Mouse (Mus musculus): Measurements from ENCODE around the gene Gmcl1. TPM values are rescaled to one million over a fixed set of nuclear protein-coding genes. Genes with fewer than 3 reads are reported as not detected.

Gmcl1 gene
- polyA plus RNA-seq (2012; fragmentation: generic; extraction: Trizol): 6.6 TPM
- long read RNA-seq, experiment 1, transcript Gmcl1-201 (14 exons, 2,949 nt): major isoform, 24 of 28 reads
- long read RNA-seq, experiment 1, partial matches to known transcripts: 2 of 28 reads
- long read RNA-seq, experiment 1, other reads (novel, unspliced or antisense): 2 of 28 reads
- long read RNA-seq, experiment 2, transcript Gmcl1-201 (14 exons, 2,949 nt): major isoform, 89 of 97 reads
- long read RNA-seq, experiment 2, partial matches to known transcripts: 3 of 97 reads
- long read RNA-seq, experiment 2, other reads (novel, unspliced or antisense): 5 of 97 reads

DNA sequence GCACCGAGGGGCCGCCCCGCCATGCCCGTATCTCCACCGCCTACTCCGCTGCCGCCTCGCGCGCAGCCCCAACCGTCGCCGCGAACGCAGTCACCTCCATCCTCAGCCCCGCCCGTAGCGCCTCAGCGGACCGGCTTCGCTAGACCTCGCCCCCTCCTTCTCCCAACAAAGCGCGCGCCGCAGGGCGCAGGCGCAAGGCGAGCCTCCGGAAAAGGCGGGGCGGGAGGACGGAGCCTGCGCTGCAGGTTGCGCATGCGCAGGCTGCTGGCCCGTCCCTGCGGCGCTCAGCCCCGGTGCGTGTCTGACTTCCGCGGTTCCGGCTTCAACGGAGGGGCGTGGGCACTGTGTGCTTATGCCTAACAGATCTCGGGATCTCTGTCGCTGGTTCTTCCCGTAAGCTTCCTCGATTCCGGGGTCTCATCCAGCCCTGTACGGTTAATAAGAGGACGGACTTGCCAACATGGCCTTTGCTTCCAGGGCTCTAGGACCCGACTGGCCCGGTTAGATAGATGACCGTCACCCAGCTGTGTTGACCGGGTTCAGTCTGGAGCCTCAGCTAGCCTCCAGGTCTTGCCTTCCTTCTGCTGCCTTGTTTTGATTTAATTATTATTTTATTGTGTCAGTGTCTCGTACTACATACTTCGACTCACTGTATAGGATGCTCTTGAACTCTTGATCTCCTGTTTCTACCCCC is at the start of gene Gmcl1:
Gmcl1 (minus strand) TSS at position 201 of the 694 bp plus-strand sequence.
- Histone ChIP-seq H3K4me3 (ENCODE audit: insufficient read depth, poor library complexity, severe bottlenecking) (peak within 1 kb of the TSS; percentile 84), H3K79me2 (ENCODE audit: control insufficient read depth, insufficient read depth) (peaks cover 44% of the 10 kb centered on the region), H3K27me3 (ENCODE audit: control insufficient read depth, insufficient read depth, insufficient read length) (no peaks in the 10 kb centered on the region), H3K36me3 (ENCODE audit: control insufficient read depth, insufficient read depth) (peaks cover 24% of the 10 kb centered on the region), H3K79me3 (ENCODE audit: low read depth) (peaks cover 7% of the 10 kb centered on the region), H3ac (ENCODE audit: control insufficient read depth, insufficient read length, low read depth) (peak within 1 kb of the TSS; percentile 84)
- TF ChIP-seq FOSL1 (IDR thresholded peaks at IDR 0.05; ENCODE audit: insufficient read depth, low read length, poor library complexity, severe bottlenecking) (no peak), MAX (IDR thresholded peaks at IDR 0.05) (peak; percentile 58)

- no peaks in the 10 kb centered on the region for H3K27me3 ChIP-seq (ENCODE audit: control insufficient read depth, insufficient read depth, insufficient read length)
- peaks cover 9% of the 10 kb centered on the region for H3K36me3 ChIP-seq (ENCODE audit: control insufficient read depth, insufficient read depth)
- no peak for TF ChIP-seq CEBPB (IDR thresholded peaks at IDR 0.05; ENCODE audit: low read depth)
- no peak for TF ChIP-seq MYOG (IDR thresholded peaks at IDR 0.05; ENCODE audit: control insufficient read depth, extremely low read depth, insufficient read length)
- TF ChIP-seq CTCF (IDR thresholded peaks at IDR 0.05; ENCODE audit: control insufficient read depth, insufficient read depth, insufficient read length): no peak
- TF ChIP-seq FOSL1 (IDR thresholded peaks at IDR 0.05; ENCODE audit: insufficient read depth, low read length, poor library complexity, severe bottlenecking): no peak
- no peak for TF ChIP-seq MAX (IDR thresholded peaks at IDR 0.05)
- no peak for TF ChIP-seq USF1 (IDR thresholded peaks at IDR 0.05; ENCODE audit: low read depth)
- no peak for TF ChIP-seq MYOD1 (IDR thresholded peaks at IDR 0.05; ENCODE audit: control insufficient read depth, insufficient read length, low read depth)
- H3ac ChIP-seq (ENCODE audit: control insufficient read depth, insufficient read length, low read depth): no peak overlapping the region
- no peak overlapping the region for H3K4me3 ChIP-seq (ENCODE audit: insufficient read depth, poor library complexity, severe bottlenecking)
- peaks cover 35% of the 10 kb centered on the region for H3K79me3 ChIP-seq (ENCODE audit: low read depth)
- H3K79me2 ChIP-seq (ENCODE audit: control insufficient read depth, insufficient read depth): peaks cover 70% of the 10 kb centered on the region
Observed at GRCm38 (mm10) chr6:86782342-86782741, 49.2 kb upstream of the Gmcl1 start.

- Histone ChIP-seq H3K79me2 (ENCODE audit: control insufficient read depth, insufficient read depth) (peaks cover 69% of the 10 kb centered on the region), H3K36me3 (ENCODE audit: control insufficient read depth, insufficient read depth) (peaks cover 9% of the 10 kb centered on the region), H3ac (ENCODE audit: control insufficient read depth, insufficient read length, low read depth) (no peak overlapping the region), H3K4me3 (ENCODE audit: insufficient read depth, poor library complexity, severe bottlenecking) (no peak overlapping the region), H3K79me3 (ENCODE audit: low read depth) (peaks cover 38% of the 10 kb centered on the region), H3K27me3 (ENCODE audit: control insufficient read depth, insufficient read depth, insufficient read length) (no peaks in the 10 kb centered on the region)
- TF ChIP-seq MAX (IDR thresholded peaks at IDR 0.05): no peak
- TF ChIP-seq FOSL1 (IDR thresholded peaks at IDR 0.05; ENCODE audit: insufficient read depth, low read length, poor library complexity, severe bottlenecking): no peak
- no peak for TF ChIP-seq MYOD1 (IDR thresholded peaks at IDR 0.05; ENCODE audit: control insufficient read depth, insufficient read length, low read depth)
- no peak for TF ChIP-seq MYOG (IDR thresholded peaks at IDR 0.05; ENCODE audit: control insufficient read depth, extremely low read depth, insufficient read length)
- no peak for TF ChIP-seq CEBPB (IDR thresholded peaks at IDR 0.05; ENCODE audit: low read depth)
- TF ChIP-seq CTCF (IDR thresholded peaks at IDR 0.05; ENCODE audit: control insufficient read depth, insufficient read depth, insufficient read length): no peak
- no peak for TF ChIP-seq USF1 (IDR thresholded peaks at IDR 0.05; ENCODE audit: low read depth)
Observed at GRCm38 (mm10) chr6:86781361-86781957, 48.3 kb upstream of the Gmcl1 start.

DNA sequence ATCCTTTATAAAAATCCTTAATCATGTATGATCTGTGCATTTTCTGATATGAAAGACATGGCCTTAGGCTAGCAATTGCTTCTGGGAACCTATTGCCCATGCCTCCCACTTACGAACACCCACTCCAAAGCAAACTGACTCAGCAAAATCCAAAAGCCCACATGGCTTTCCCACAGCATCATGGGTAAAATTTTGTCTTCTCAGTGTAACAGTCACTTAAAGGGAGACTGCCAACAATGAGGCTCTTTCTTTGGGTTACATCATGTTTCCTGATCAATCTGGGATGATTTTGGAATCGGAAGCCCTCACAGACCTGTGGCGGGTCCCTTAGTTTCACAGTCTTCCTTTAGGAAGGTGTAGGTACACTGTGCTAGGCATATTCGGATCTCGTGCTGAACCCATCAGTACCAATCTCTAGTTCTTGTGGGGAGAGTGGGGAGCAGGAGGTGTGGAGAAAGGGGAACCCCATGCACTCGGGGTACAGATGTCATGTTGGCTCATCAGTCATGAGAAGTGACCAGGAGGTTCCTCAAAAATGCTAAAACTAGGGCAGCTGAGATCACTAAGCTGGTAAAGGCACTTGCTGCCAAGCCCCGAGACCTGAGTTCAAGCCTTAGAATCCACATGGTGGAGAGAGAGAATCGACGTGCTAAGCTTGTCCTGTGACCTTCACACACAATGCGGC is 45.9 kb upstream of the Gmcl1 start:
- Histone ChIP-seq H3K79me2 (ENCODE audit: control insufficient read depth, insufficient read depth) (peaks cover 80% of the 10 kb centered on the region), H3K27me3 (ENCODE audit: control insufficient read depth, insufficient read depth, insufficient read length) (no peaks in the 10 kb centered on the region), H3K79me3 (ENCODE audit: low read depth) (peaks cover 39% of the 10 kb centered on the region), H3ac (ENCODE audit: control insufficient read depth, insufficient read length, low read depth) (no peak overlapping the region), H3K36me3 (ENCODE audit: control insufficient read depth, insufficient read depth) (peaks cover 11% of the 10 kb centered on the region), H3K4me3 (ENCODE audit: insufficient read depth, poor library complexity, severe bottlenecking) (no peak overlapping the region)
- TF ChIP-seq MYOD1 (IDR thresholded peaks at IDR 0.05; ENCODE audit: control insufficient read depth, insufficient read length, low read depth): no peak
- no peak for TF ChIP-seq CEBPB (IDR thresholded peaks at IDR 0.05; ENCODE audit: low read depth)
- no peak for TF ChIP-seq USF1 (IDR thresholded peaks at IDR 0.05; ENCODE audit: low read depth)
- no peak for TF ChIP-seq MYOG (IDR thresholded peaks at IDR 0.05; ENCODE audit: control insufficient read depth, extremely low read depth, insufficient read length)
- TF ChIP-seq MAX (IDR thresholded peaks at IDR 0.05): no peak
- no peak for TF ChIP-seq CTCF (IDR thresholded peaks at IDR 0.05; ENCODE audit: control insufficient read depth, insufficient read depth, insufficient read length)
- no peak for TF ChIP-seq FOSL1 (IDR thresholded peaks at IDR 0.05; ENCODE audit: insufficient read depth, low read length, poor library complexity, severe bottlenecking)

DNA sequence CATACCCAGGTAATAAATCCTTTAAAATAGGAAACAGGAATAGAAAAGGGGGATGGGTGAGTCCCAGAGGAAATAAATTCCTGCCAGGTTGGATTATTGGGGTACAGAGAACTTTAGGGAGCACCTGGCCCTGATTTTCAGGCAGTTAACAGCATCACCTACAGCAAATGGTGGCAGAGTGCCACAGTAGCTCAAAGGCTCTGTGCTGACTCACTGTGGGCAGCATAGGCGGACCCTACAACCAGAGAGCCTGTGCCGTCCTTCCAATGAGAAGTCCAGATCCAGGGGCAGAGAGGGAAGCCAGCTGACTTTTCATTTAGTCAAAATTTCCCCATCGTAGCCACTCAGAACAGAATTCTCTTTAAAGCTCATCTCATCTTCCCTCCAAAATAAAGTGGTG is 44.0 kb upstream of the Gmcl1 start:
- no peak overlapping the region for H3K4me3 ChIP-seq (ENCODE audit: insufficient read depth, poor library complexity, severe bottlenecking)
- H3K79me2 ChIP-seq (ENCODE audit: control insufficient read depth, insufficient read depth): peaks cover 85% of the 10 kb centered on the region
- TF ChIP-seq CTCF (IDR thresholded peaks at IDR 0.05; ENCODE audit: control insufficient read depth, insufficient read depth, insufficient read length) (no peak), CEBPB (IDR thresholded peaks at IDR 0.05; ENCODE audit: low read depth) (no peak), MYOD1 (IDR thresholded peaks at IDR 0.05; ENCODE audit: control insufficient read depth, insufficient read length, low read depth) (no peak), MAX (IDR thresholded peaks at IDR 0.05) (no peak), MYOG (IDR thresholded peaks at IDR 0.05; ENCODE audit: control insufficient read depth, extremely low read depth, insufficient read length) (no peak), FOSL1 (IDR thresholded peaks at IDR 0.05; ENCODE audit: insufficient read depth, low read length, poor library complexity, severe bottlenecking) (no peak)
- H3K79me3 ChIP-seq (ENCODE audit: low read depth): peaks cover 38% of the 10 kb centered on the region
- H3K36me3 ChIP-seq (ENCODE audit: control insufficient read depth, insufficient read depth): peaks cover 16% of the 10 kb centered on the region
- no peaks in the 10 kb centered on the region for H3K27me3 ChIP-seq (ENCODE audit: control insufficient read depth, insufficient read depth, insufficient read length)
- no peak overlapping the region for H3ac ChIP-seq (ENCODE audit: control insufficient read depth, insufficient read length, low read depth)

Measured in C2C12 (cell line).